Mouse (Mus musculus) frontal cortex, adult 2 months (tissue): ENCODE measurements around the gene Zfp91. TPM values are rescaled to one million over a fixed set of nuclear protein-coding genes. Genes with fewer than 3 reads are reported as not detected.

Experiments used
- polyA plus RNA-seq: library from polyadenylated mRNA; depleted of rRNA; stranded (reverse); fragments of >200 nt; gene quantifications from 2 replicates; pipeline ENCODE4 v1.2.3, GENCODE M21; 2012; rRNA removed

Gene Zfp91
- polyA plus RNA-seq, 1 experiment: 50.8 TPM

Other genes starting within 250 kb of the Zfp91 start
- 0.14 and 0.17 TPM in 2 replicates for gene Gm4952, start 196.2 kb downstream of the Zfp91 start, polyA plus RNA-seq
- not detected in 2 replicates for gene Glyat, start 162.8 kb downstream of the Zfp91 start, polyA plus RNA-seq
- not detected in 2 replicates for gene Olfr1442, start 125.7 kb downstream of the Zfp91 start, polyA plus RNA-seq
- gene Olfr1443, start 118.0 kb downstream of the Zfp91 start, polyA plus RNA-seq: not detected in 2 replicates
- not detected in 2 replicates for gene Keg1, start 100.3 kb downstream of the Zfp91 start, polyA plus RNA-seq
- 3.3 and 3.9 TPM in 2 replicates for gene Cntf, start 30.5 kb downstream of the Zfp91 start, polyA plus RNA-seq
- 1.8 and 2.5 TPM in 2 replicates for gene Lpxn, start 67 bp upstream of the Zfp91 start, polyA plus RNA-seq
- not detected in 2 replicates for gene Gm5244, start 50.6 kb upstream of the Zfp91 start, polyA plus RNA-seq
- gene Olfr1444, start 61.2 kb upstream of the Zfp91 start, polyA plus RNA-seq: not detected in 2 replicates
- not detected in 2 replicates for gene Olfr1445, start 87.7 kb upstream of the Zfp91 start, polyA plus RNA-seq
- not detected in 2 replicates for gene Olfr1446, start 97.4 kb upstream of the Zfp91 start, polyA plus RNA-seq
- gene Olfr1447, start 107.6 kb upstream of the Zfp91 start, polyA plus RNA-seq: 0.06 TPM in 1 of 2 replicates, not detected in the other
- 0.04 TPM in 1 of 2 replicates, not detected in the other for gene Olfr1448, start 128.3 kb upstream of the Zfp91 start, polyA plus RNA-seq
- not detected in 2 replicates for gene Olfr1449, start 134.7 kb upstream of the Zfp91 start, polyA plus RNA-seq
- not detected in 2 replicates for gene Olfr1450, start 154.1 kb upstream of the Zfp91 start, polyA plus RNA-seq
- not detected in 2 replicates for gene Olfr1451, start 198.9 kb upstream of the Zfp91 start, polyA plus RNA-seq
- not detected in 2 replicates for gene Olfr1453, start 232.2 kb upstream of the Zfp91 start, polyA plus RNA-seq